Mouse (Mus musculus) midbrain, postnatal 0 days (tissue): ENCODE results near the gene Rnaseh2a. TPM values are rescaled to one million over a fixed set of nuclear protein-coding genes. Genes with fewer than 3 reads are reported as not detected.

Experiments
- ATAC-seq: fragments of 200-750 bp; cut with Nextera tagmentation; 2 replicates; pipeline ENCODE4 v1.8.0; 2017; ENCODE audit warnings: moderate number of reproducible peaks, mild to moderate bottlenecking, moderate TSS enrichment, moderate library complexity; ENCODE audit not compliant: low FRiP score
- DNase-seq: peaks from one replicate; pipeline ENCODE4 v3.0.0-alpha.2; 2015; ENCODE audit warnings: low spot score
- H3K27ac ChIP-seq: fragments of 300-500 bp; sonication (generic); 2 replicates; pipeline ENCODE4 v1.5.1; 2014; ENCODE audit warnings: low read depth, mild to moderate bottlenecking, low read length, mixed read lengths
- H3K27me3 ChIP-seq: fragments of 300-500 bp; sonication (generic); 2 replicates; pipeline ENCODE4 v1.6.1; 2014; ENCODE audit warnings: low read length, control low read depth, mixed read lengths; ENCODE audit not compliant: insufficient read depth
- H3K36me3 ChIP-seq: fragments of 300-500 bp; sonication (generic); 2 replicates; pipeline ENCODE4 v1.6.1; 2014; ENCODE audit warnings: low read length, control low read depth, mixed read lengths; ENCODE audit not compliant: insufficient read depth
- H3K4me1 ChIP-seq: fragments of 300-500 bp; sonication (generic); 2 replicates; pipeline ENCODE4 v1.6.1; 2014; ENCODE audit warnings: mild to moderate bottlenecking, control low read depth, antibody characterized with exemption, low read length, mixed read lengths; ENCODE audit not compliant: insufficient read depth
- H3K4me2 ChIP-seq: fragments of 300-500 bp; sonication (generic); 2 replicates; pipeline ENCODE4 v1.6.1; 2014; ENCODE audit warnings: low read depth, mild to moderate bottlenecking, low read length, mixed read lengths; ENCODE audit not compliant: poor library complexity, severe bottlenecking
- H3K4me3 ChIP-seq: fragments of 300-500 bp; sonication (generic); 2 replicates; pipeline ENCODE4 v1.5.1; 2014; ENCODE audit warnings: low read depth, mild to moderate bottlenecking, low read length, moderate library complexity
- H3K9ac ChIP-seq: fragments of 300-500 bp; sonication (generic); replicated peaks from 2 replicates; pipeline ENCODE4 v1.6.1; 2014; ENCODE audit warnings: mild to moderate bottlenecking, low read length, moderate library complexity, mixed read lengths; ENCODE audit not compliant: poor library complexity, severe bottlenecking
- H3K9me3 ChIP-seq: fragments of 300-500 bp; sonication (generic); 2 replicates; pipeline ENCODE4 v1.6.1; 2016; ENCODE audit warnings: low read length, control low read depth
- CTCF ChIP-seq: IDR thresholded peaks from 2 replicates; pipeline ENCODE4 v1.5.1; 2016; ENCODE audit warnings: antibody characterized with exemption, mild to moderate bottlenecking
- WGBS: fragments of 180-500 bp; shearing (Covaris S2); extraction: QIAGEN DNeasy Blood & Tissue Kit; methylation state at CpG from one replicate; pipeline ENCODE4 v1.1.7; 2014; 5-methylcytosine and 5-hydroxymethylcytosine counted together
- polyA plus RNA-seq: library from polyadenylated mRNA; unstranded; fragments of >200 nt; fragmentation: Nextera tagmentation; extraction: Ambion mirVana; gene quantifications from 2 replicates; pipeline ENCODE4 v1.2.1, GENCODE M21; 2015
- total RNA-seq: library from RNA; depleted of rRNA; stranded (reverse); fragments of >200 nt; gene quantifications from 2 replicates; pipeline ENCODE4 v1.2.3, GENCODE M21; 2014

Gene Rnaseh2a
- total and polyA plus RNA-seq, 2 experiments from 2014 or later = 36.5 to 48.9 TPM

DNA sequence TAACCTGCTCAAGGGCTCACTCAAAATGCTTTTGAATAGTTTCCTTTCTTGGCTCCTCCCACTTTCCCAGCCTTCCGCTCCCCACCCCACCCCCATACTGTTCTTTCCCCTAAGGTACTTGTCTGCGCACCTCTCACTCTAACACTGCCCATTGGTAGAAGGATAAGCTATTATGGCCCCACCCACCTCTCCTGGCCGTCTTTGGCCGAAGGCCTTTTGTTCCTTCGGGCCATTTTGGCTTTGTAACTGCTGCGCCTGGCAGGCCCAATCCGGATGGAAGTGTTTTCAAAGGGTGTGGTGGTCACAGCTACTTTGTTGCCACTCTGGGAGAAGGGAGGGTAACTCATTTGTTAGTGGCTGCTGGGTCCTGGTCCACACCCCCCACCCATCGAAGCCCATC is 54.3 kb downstream of the Rnaseh2a start:
- no peak overlapping the region for H3K4me2 ChIP-seq
- ATAC-seq = no peak

GRCm38 (mm10) chr8:84913960-84914359 is 55.6 kb downstream of the Rnaseh2a start:
- Histone ChIP-seq H3K9me3 (no peaks in the 10 kb centered on the region), H3K4me2 (no peak overlapping the region), H3K36me3 (peaks cover 62% of the 10 kb centered on the region), H3K4me3 (no peak overlapping the region), H3K27me3 (no peaks in the 10 kb centered on the region; the same call in 1 of the 2 replicates), H3K4me1 (no peaks in the 10 kb centered on the region), H3K27ac (no peak overlapping the region), H3K9ac (no peak overlapping the region)
- 35% methylated on average over 4 of the region's 4 CpGs for WGBS
- TF ChIP-seq CTCF = peak; percentile 68
- DNase-seq = peak; percentile 72
- no peak for ATAC-seq

More for the DNA sequence above, 54.3 kb downstream of the Rnaseh2a start:
- no peak for TF ChIP-seq CTCF
- Histone ChIP-seq H3K4me1 (no peaks in the 10 kb centered on the region), H3K4me3 (no peak overlapping the region), H3K36me3 (peaks cover 67% of the 10 kb centered on the region), H3K9me3 (no peaks in the 10 kb centered on the region), H3K27me3 (no peaks in the 10 kb centered on the region; the same call in 1 of the 2 replicates), H3K9ac (no peak overlapping the region), H3K27ac (no peak overlapping the region)
- no peak for DNase-seq
- WGBS = 89% methylated on average over 8 of the region's 8 CpGs

GRCm38 (mm10) chr8:84913502-84913900 is 56.1 kb downstream of the Rnaseh2a start:
- peaks cover 62% of the 10 kb centered on the region for H3K36me3 ChIP-seq
- H3K4me2 ChIP-seq = peak overlapping the region; percentile 39
- H3K4me1 ChIP-seq = no peaks in the 10 kb centered on the region
- no peaks in the 10 kb centered on the region; the same call in 1 of the 2 replicates for H3K27me3 ChIP-seq
- H3K9ac ChIP-seq = no peak overlapping the region
- DNase-seq = no peak
- peak overlapping the region; percentile 10; the same call in 1 of the 2 replicates for H3K4me3 ChIP-seq
- ATAC-seq = no peak
- WGBS = 35% methylated on average over 9 of the region's 9 CpGs
- H3K27ac ChIP-seq = no peak overlapping the region
- no peaks in the 10 kb centered on the region for H3K9me3 ChIP-seq
- TF ChIP-seq CTCF = no peak

DNA sequence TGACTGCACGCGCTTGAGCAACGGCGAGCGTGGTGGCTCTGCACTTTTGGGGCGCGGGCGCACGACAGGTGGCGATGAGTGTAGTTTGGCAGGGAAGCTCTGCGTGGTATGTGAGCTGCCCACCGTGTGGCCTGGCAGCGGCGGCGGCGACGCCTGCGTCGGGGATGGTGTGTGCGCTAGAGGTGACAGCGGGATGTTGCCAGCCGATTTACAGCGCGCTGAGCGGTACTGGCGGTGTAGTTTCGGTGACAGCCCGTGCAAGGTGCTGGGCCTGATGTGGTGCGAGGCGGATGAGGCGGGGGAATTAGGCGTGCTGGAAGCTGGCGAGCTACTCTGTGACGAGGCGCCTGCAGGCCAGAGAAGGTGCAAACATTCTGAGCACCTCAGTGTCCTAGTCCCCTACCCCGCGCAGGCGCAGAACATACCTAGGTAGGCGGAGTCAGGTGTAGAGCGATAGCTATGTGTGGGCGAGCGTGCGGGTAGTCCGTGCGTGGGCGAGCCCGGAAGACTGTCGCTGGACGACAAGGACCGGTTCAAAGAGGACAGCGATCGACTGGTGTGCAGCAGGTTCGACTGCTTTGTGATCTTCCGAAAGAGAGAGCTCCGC is 56.6 kb downstream of the Rnaseh2a start:
- H3K27ac ChIP-seq = no peak overlapping the region
- peak overlapping the region; percentile 39 for H3K4me2 ChIP-seq
- H3K4me3 ChIP-seq = peak overlapping the region; percentile 10; the same call in 1 of the 2 replicates
- ATAC-seq = no peak
- peaks cover 62% of the 10 kb centered on the region for H3K36me3 ChIP-seq
- no peak for TF ChIP-seq CTCF
- H3K9ac ChIP-seq = no peak overlapping the region
- peak; percentile 53 for DNase-seq
- no peaks in the 10 kb centered on the region for H3K4me1 ChIP-seq
- H3K9me3 ChIP-seq = no peaks in the 10 kb centered on the region
- 11% methylated on average over 55 of the region's 55 CpGs for WGBS
- no peaks in the 10 kb centered on the region; the same call in 1 of the 2 replicates for H3K27me3 ChIP-seq

- WGBS = 36% methylated on average over 27 of the region's 27 CpGs
- peak overlapping the region; percentile 39; the same call in 1 of the 2 replicates for H3K4me2 ChIP-seq
- no peak for TF ChIP-seq CTCF
- H3K27ac ChIP-seq = no peak overlapping the region
- H3K9me3 ChIP-seq = no peaks in the 10 kb centered on the region
- ATAC-seq = no peak
- no peaks in the 10 kb centered on the region for H3K4me1 ChIP-seq
- H3K9ac ChIP-seq = no peak overlapping the region
- no peak for DNase-seq
- H3K4me3 ChIP-seq = no peak overlapping the region
- peaks cover 55% of the 10 kb centered on the region for H3K36me3 ChIP-seq
- H3K27me3 ChIP-seq = no peaks in the 10 kb centered on the region; the same call in 1 of the 2 replicates
These were observed 57.2 kb downstream of the Rnaseh2a start for GRCm38 (mm10) chr8:84912391-84912790.

DNA sequence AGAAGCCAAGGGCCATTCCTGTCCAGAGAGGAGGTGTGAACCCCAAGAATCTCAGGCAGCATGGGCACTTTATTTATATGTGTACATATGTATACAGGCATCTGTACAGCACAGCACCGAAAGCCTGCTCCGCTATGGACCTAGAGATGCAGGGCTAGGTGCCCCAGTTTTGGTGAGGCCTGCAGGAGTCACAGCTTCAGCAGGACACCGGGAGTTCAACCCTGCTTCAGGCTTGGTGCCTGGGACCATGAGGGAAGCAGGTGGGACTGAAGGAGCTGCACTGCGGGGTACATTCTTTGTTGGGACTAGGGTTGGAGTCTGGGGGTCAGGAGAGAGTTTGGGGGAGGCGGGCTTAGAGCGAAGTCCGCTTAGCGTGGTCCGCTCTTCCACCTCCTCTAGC is 57.7 kb downstream of the Rnaseh2a start:
- no peak for TF ChIP-seq CTCF
- no peak overlapping the region for H3K4me3 ChIP-seq
- H3K4me1 ChIP-seq = no peaks in the 10 kb centered on the region
- DNase-seq (no peak), ATAC-seq (no peak)
- H3K4me2 ChIP-seq = no peak overlapping the region
- H3K36me3 ChIP-seq = peaks cover 53% of the 10 kb centered on the region
- H3K9me3 ChIP-seq = no peaks in the 10 kb centered on the region
- H3K27me3 ChIP-seq = no peaks in the 10 kb centered on the region; the same call in 1 of the 2 replicates
- 88% methylated on average over 9 of the region's 9 CpGs for WGBS
- no peak overlapping the region for H3K9ac ChIP-seq
- H3K27ac ChIP-seq = no peak overlapping the region
